Mouse (Mus musculus) olfactory bulb, adult 2 months (tissue): ENCODE data around the gene Vmn1r160.
"Not testable (repeated sequence)": the region's sequence is repeated elsewhere in the genome, so short reads cannot be mapped to it uniquely, and the experiment has no call there.

Experiments used
- CTCF ChIP-seq: fragments of 200-500 bp; IDR thresholded peaks from 2 replicates; pipeline ENCODE4 v1.5.1; 2012; ENCODE audit warnings: low read depth, mild to moderate bottlenecking, low read length, moderate library complexity; ENCODE audit not compliant: insufficient read depth
- POLR2A ChIP-seq: fragments of 200-500 bp; IDR thresholded peaks from 2 replicates; pipeline ENCODE4 v1.6.1; 2012; ENCODE audit warnings: mild to moderate bottlenecking, low read depth, low read length, moderate library complexity; ENCODE audit not compliant: insufficient read depth

- TF ChIP-seq CTCF, POLR2A: not testable (repeated sequence)
These were observed at the start of gene Vmn1r160 for GRCm38 (mm10) chr7:22870924-22871323.
